Mouse (Mus musculus): ENCODE measurements at regions not wholly inside any gene's neighbourhood (a gene's known extent, or its start where the extent isn't known, plus 50 kb on each side); places are given as distances from the start of the nearest gene placed in this dataset.

GRCm38 (mm10) chr4:23713781-23714415 lies 782.4 kb upstream of the Mms22l start:
- Histone ChIP-seq H3K9ac (ENCODE audit: low read depth, low read length) (no peak overlapping the region), H3K27me3 (replicated peaks; ENCODE audit: control insufficient read depth, insufficient read depth, low read length) (no peaks in the 10 kb centered on the region), H3K27ac (replicated peaks; ENCODE audit: low read depth, low read length) (no peak overlapping the region), H3K36me3 (ENCODE audit: control insufficient read depth, insufficient read depth, low read length) (no peaks in the 10 kb centered on the region), H3K9me3 (ENCODE audit: control insufficient read depth, low read length) (no peaks in the 10 kb centered on the region), H3K4me2 (ENCODE audit: low read depth, low read length) (no peak overlapping the region), H3K4me1 (ENCODE audit: control insufficient read depth, insufficient read depth, low read length) (no peaks in the 10 kb centered on the region), H3K4me3 (ENCODE audit: low read depth, low read length) (no peak overlapping the region)
- WGBS = 70% methylated on average over 8 of the region's 8 CpGs
- DNase-seq (ENCODE audit: low spot score) (no peak), ATAC-seq (ENCODE audit: low read depth) (no peak)

DNA sequence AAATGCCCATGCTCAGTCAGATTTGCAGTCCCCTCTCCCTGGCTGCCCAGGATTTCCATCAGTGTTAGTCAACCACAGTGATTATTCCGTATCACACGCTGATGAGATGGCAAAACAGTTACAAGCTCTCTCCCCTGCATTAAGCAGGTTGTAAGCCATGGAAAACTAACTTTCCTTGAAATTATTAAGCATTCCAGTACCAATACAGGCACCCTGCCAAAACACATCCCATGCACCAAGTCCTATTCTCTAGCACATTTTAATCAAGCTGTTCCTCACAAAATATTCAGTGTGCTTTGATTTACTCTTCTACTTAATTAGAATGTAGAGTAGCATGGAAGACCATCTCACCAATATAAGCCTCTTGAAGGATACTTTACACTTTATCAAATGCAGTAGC lies 768.4 kb upstream of the Mms22l start:
- no peak for DNase-seq (ENCODE audit: low spot score)
- Histone ChIP-seq H3K4me1 (ENCODE audit: control insufficient read depth, insufficient read depth, low read length) (no peaks in the 10 kb centered on the region), H3K9ac (ENCODE audit: low read depth, low read length) (no peak overlapping the region), H3K27ac (replicated peaks; ENCODE audit: low read depth, low read length) (no peak overlapping the region), H3K4me2 (ENCODE audit: low read depth, low read length) (no peak overlapping the region), H3K4me3 (ENCODE audit: low read depth, low read length) (no peak overlapping the region), H3K36me3 (ENCODE audit: control insufficient read depth, insufficient read depth, low read length) (no peaks in the 10 kb centered on the region), H3K27me3 (replicated peaks; ENCODE audit: control insufficient read depth, insufficient read depth, low read length) (no peaks in the 10 kb centered on the region), H3K9me3 (ENCODE audit: control insufficient read depth, low read length) (no peaks in the 10 kb centered on the region)
- ATAC-seq (ENCODE audit: low read depth) = no peak
- 87% methylated on average over 2 of the region's 2 CpGs for WGBS

- H3K4me2 ChIP-seq (ENCODE audit: low read depth, low read length) = no peak overlapping the region
- H3K27ac ChIP-seq (replicated peaks; ENCODE audit: low read depth, low read length) = no peak overlapping the region
- H3K9ac ChIP-seq (ENCODE audit: low read depth, low read length) = no peak overlapping the region
- no peaks in the 10 kb centered on the region for H3K36me3 ChIP-seq (ENCODE audit: control insufficient read depth, insufficient read depth, low read length)
- H3K27me3 ChIP-seq (replicated peaks; ENCODE audit: control insufficient read depth, insufficient read depth, low read length) = no peaks in the 10 kb centered on the region
- ATAC-seq (ENCODE audit: low read depth) = no peak
- WGBS = 70% methylated on average over 4 of the region's 4 CpGs
- DNase-seq (ENCODE audit: low spot score) = no peak
- no peaks in the 10 kb centered on the region for H3K4me1 ChIP-seq (ENCODE audit: control insufficient read depth, insufficient read depth, low read length)
- no peak overlapping the region for H3K4me3 ChIP-seq (ENCODE audit: low read depth, low read length)
- H3K9me3 ChIP-seq (ENCODE audit: control insufficient read depth, low read length) = no peaks in the 10 kb centered on the region
Measured at GRCm38 (mm10) chr4:23732471-23732870, 763.8 kb upstream of the Mms22l start.

GRCm38 (mm10) chr4:23744079-23744478 lies 752.2 kb upstream of the Mms22l start:
- H3K9me3 ChIP-seq (ENCODE audit: control insufficient read depth, low read length) = no peaks in the 10 kb centered on the region
- no peaks in the 10 kb centered on the region for H3K4me1 ChIP-seq (ENCODE audit: control insufficient read depth, insufficient read depth, low read length)
- H3K27ac ChIP-seq (replicated peaks; ENCODE audit: low read depth, low read length) = no peak overlapping the region
- no peaks in the 10 kb centered on the region for H3K36me3 ChIP-seq (ENCODE audit: control insufficient read depth, insufficient read depth, low read length)
- no peak overlapping the region for H3K4me3 ChIP-seq (ENCODE audit: low read depth, low read length)
- ATAC-seq (ENCODE audit: low read depth) (no peak), DNase-seq (ENCODE audit: low spot score) (no peak)
- 85% methylated on average over 7 of the region's 7 CpGs for WGBS
- H3K27me3 ChIP-seq (replicated peaks; ENCODE audit: control insufficient read depth, insufficient read depth, low read length) = no peaks in the 10 kb centered on the region
- no peak overlapping the region for H3K4me2 ChIP-seq (ENCODE audit: low read depth, low read length)
- no peak overlapping the region for H3K9ac ChIP-seq (ENCODE audit: low read depth, low read length)

DNA sequence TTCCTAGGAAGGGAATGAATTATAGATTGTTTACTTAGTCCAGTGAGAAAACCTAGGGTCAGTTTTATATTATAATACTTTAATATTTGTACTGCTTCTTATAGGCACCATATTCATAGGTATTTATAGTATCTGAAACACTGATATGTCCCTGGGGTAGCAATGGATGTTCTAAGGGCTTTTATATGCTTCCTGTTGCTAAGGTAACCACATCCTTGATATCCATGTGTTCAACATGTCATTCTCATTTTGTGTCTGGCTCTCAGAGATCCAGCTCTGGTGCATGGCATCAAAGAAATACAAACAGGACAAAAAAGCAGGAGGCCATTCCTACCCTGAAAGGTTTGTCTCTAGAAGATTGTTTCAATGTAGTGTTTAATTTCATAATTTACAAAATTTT lies 738.2 kb upstream of the Mms22l start:
- ATAC-seq (ENCODE audit: low read depth) (no peak), DNase-seq (ENCODE audit: low spot score) (no peak)
- H3K27ac ChIP-seq (replicated peaks; ENCODE audit: low read depth, low read length) = no peak overlapping the region
- H3K4me2 ChIP-seq (ENCODE audit: low read depth, low read length) = no peak overlapping the region
- H3K36me3 ChIP-seq (ENCODE audit: control insufficient read depth, insufficient read depth, low read length) = no peaks in the 10 kb centered on the region
- no peak overlapping the region for H3K4me3 ChIP-seq (ENCODE audit: low read depth, low read length)
- H3K27me3 ChIP-seq (replicated peaks; ENCODE audit: control insufficient read depth, insufficient read depth, low read length) = no peaks in the 10 kb centered on the region
- no peaks in the 10 kb centered on the region for H3K9me3 ChIP-seq (ENCODE audit: control insufficient read depth, low read length)
- H3K9ac ChIP-seq (ENCODE audit: low read depth, low read length) = no peak overlapping the region
- no peaks in the 10 kb centered on the region for H3K4me1 ChIP-seq (ENCODE audit: control insufficient read depth, insufficient read depth, low read length)

DNA sequence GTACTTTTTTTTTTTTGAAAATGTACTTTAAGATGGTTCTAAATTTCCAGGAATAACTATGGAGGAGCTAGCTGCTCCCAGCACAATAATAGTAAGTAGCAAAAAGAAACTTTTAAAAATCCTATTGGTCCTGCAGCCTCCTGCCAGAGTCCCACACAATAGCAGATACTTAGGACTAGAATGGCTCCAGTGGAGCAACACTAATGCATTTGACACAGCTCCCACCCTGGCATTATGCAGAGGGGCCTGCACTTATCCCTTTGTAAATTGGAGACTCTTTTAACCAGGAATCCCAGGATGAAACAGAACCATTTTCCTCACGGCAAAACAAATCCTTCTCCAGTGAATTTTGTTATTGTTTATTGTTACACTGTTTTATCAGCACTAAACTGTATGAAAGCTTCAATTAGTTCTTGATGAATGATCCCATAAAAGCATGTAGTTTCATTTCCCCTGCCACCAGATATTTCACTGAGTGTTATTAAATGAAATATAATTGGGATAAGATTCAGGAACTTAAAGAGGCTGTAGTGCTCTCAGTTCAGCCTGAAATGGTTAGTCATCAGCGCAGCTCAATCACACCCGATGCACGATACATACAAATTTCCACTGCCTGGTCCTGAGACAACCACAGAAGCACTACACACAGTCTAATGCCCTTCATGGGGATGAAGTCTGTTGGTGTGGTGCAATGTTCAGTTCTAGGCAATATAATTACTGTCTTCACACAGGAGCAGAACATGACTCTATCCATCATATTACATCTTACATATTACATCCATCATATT lies 708.6 kb upstream of the Mms22l start:
- ATAC-seq (ENCODE audit: low read depth) = peak; percentile 84; the same call in 1 of the 2 replicates
- peak; percentile 56 for DNase-seq (ENCODE audit: low spot score)
- H3K36me3 ChIP-seq (ENCODE audit: control insufficient read depth, insufficient read depth, low read length) = no peaks in the 10 kb centered on the region
- H3K27me3 ChIP-seq (replicated peaks; ENCODE audit: control insufficient read depth, insufficient read depth, low read length) = no peaks in the 10 kb centered on the region
- no peaks in the 10 kb centered on the region for H3K9me3 ChIP-seq (ENCODE audit: control insufficient read depth, low read length)
- H3K27ac ChIP-seq (replicated peaks; ENCODE audit: low read depth, low read length) = no peak overlapping the region
- WGBS = 60% methylated on average over 4 of the region's 4 CpGs
- no peak overlapping the region for H3K9ac ChIP-seq (ENCODE audit: low read depth, low read length)
- H3K4me1 ChIP-seq (ENCODE audit: control insufficient read depth, insufficient read depth, low read length) = no peaks in the 10 kb centered on the region
- H3K4me3 ChIP-seq (ENCODE audit: low read depth, low read length) = no peak overlapping the region
- no peak overlapping the region for H3K4me2 ChIP-seq (ENCODE audit: low read depth, low read length)

DNA sequence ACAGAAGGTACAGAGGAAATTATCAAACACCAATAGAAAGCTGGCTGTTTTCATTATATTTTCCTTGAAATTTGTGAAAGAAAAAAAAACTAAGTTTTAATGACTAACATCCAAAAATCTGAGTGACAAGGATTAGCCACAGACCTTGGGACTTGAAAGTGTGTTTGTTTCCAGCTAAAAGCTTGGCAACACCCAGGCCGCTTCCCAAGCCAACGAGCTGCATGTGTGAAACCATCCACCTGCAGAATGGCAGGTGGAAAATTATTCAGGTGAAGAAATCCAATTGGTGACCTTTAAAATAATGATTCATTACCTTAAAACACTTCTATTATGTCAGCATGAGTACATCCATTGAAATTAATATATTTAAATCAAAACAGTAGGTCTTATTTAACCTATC lies 672.7 kb upstream of the Mms22l start:
- no peak overlapping the region for H3K4me2 ChIP-seq (ENCODE audit: low read depth, low read length)
- no peak overlapping the region for H3K4me3 ChIP-seq (ENCODE audit: low read depth, low read length)
- WGBS = 66% methylated on average over 2 of the region's 2 CpGs

DNA sequence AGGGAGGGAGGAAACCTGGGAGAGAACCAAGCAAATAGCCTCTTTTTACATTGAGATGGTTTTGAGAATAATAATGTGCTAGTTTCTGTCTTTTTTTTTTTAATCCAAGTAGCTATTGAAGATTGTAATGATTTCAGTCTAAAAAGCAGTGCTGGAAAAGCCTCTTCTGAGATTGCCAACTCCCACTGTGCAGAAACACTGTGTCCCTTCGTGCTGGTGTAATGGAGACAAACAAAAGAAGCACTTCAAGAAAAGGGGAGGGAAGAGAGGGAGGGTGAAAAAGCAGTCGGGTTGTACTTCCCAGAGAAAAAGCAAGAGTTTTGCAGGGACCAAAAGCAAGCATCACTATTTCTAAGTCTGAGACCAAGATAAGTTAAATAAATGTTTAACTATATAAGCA lies 669.4 kb upstream of the Mms22l start:
- no peak overlapping the region for H3K4me3 ChIP-seq (ENCODE audit: low read depth, low read length)
- no peaks in the 10 kb centered on the region for H3K27me3 ChIP-seq (replicated peaks; ENCODE audit: control insufficient read depth, insufficient read depth, low read length)
- no peak for ATAC-seq (ENCODE audit: low read depth)
- no peaks in the 10 kb centered on the region for H3K4me1 ChIP-seq (ENCODE audit: control insufficient read depth, insufficient read depth, low read length)
- H3K9ac ChIP-seq (ENCODE audit: low read depth, low read length) = no peak overlapping the region
- 1% methylated on average over 2 of the region's 2 CpGs for WGBS
- H3K36me3 ChIP-seq (ENCODE audit: control insufficient read depth, insufficient read depth, low read length) = no peaks in the 10 kb centered on the region
- no peak overlapping the region for H3K27ac ChIP-seq (replicated peaks; ENCODE audit: low read depth, low read length)
- no peaks in the 10 kb centered on the region for H3K9me3 ChIP-seq (ENCODE audit: control insufficient read depth, low read length)
- no peak for DNase-seq (ENCODE audit: low spot score)
- no peak overlapping the region for H3K4me2 ChIP-seq (ENCODE audit: low read depth, low read length)

More for the DNA sequence above, 672.7 kb upstream of the Mms22l start:
- Histone ChIP-seq H3K27ac (replicated peaks; ENCODE audit: low read depth, low read length) (no peak overlapping the region), H3K9ac (ENCODE audit: low read depth, low read length) (no peak overlapping the region), H3K4me1 (ENCODE audit: control insufficient read depth, insufficient read depth, low read length) (no peaks in the 10 kb centered on the region), H3K36me3 (ENCODE audit: control insufficient read depth, insufficient read depth, low read length) (no peaks in the 10 kb centered on the region), H3K9me3 (ENCODE audit: control insufficient read depth, low read length) (no peaks in the 10 kb centered on the region), H3K27me3 (replicated peaks; ENCODE audit: control insufficient read depth, insufficient read depth, low read length) (no peaks in the 10 kb centered on the region)
- ATAC-seq (ENCODE audit: low read depth) (no peak), DNase-seq (ENCODE audit: low spot score) (no peak)

Measured in embryonic facial prominence, embryonic 14.5 days (tissue).